Mouse (Mus musculus) lung, embryonic 16.5 days (tissue): Measurements from ENCODE around the gene Thoc6. TPM values are rescaled to one million over a fixed set of nuclear protein-coding genes. Genes with fewer than 3 reads are reported as not detected.

Experiments used
- ATAC-seq: fragments of 200-750 bp; cut with Nextera tagmentation; 2 replicates; pipeline ENCODE4 v1.8.0; 2017; ENCODE audit warnings: low read depth, mild to moderate bottlenecking, moderate library complexity
- H3K27ac ChIP-seq: fragments of 300-500 bp; sonication (generic); 2 replicates; pipeline ENCODE4 v1.5.1; 2014; ENCODE audit warnings: mild to moderate bottlenecking, control low read depth, low read length
- H3K27me3 ChIP-seq: fragments of 300-500 bp; sonication (generic); 2 replicates; pipeline ENCODE4 v1.6.1; 2014; ENCODE audit warnings: low read depth, low read length, mixed read lengths; ENCODE audit not compliant: control insufficient read depth, insufficient read depth
- H3K36me3 ChIP-seq: fragments of 300-500 bp; sonication (generic); 2 replicates; pipeline ENCODE4 v1.6.1; 2014; ENCODE audit warnings: low read length; ENCODE audit not compliant: control insufficient read depth, insufficient read depth
- H3K4me1 ChIP-seq: fragments of 300-500 bp; sonication (generic); replicated peaks from 2 replicates; pipeline ENCODE4 v1.6.1; 2014; ENCODE audit warnings: low read length, mixed read lengths; ENCODE audit not compliant: control insufficient read depth, insufficient read depth
- H3K4me2 ChIP-seq: fragments of 300-500 bp; sonication (generic); 2 replicates; pipeline ENCODE4 v1.6.1; 2014; ENCODE audit warnings: low read depth, low read length, control low read depth
- H3K4me3 ChIP-seq: fragments of 300-500 bp; sonication (generic); 2 replicates; pipeline ENCODE4 v1.5.1; 2014; ENCODE audit warnings: mild to moderate bottlenecking, low read length, control low read depth
- H3K9ac ChIP-seq: fragments of 300-500 bp; sonication (generic); 2 replicates; pipeline ENCODE4 v1.6.1; 2014; ENCODE audit warnings: low read length, control low read depth
- H3K9me3 ChIP-seq: fragments of 300-500 bp; sonication (generic); 2 replicates; pipeline ENCODE4 v1.6.1; 2016; ENCODE audit warnings: low read length; ENCODE audit not compliant: control insufficient read depth
- WGBS: fragments of 180-500 bp; shearing (Covaris S2); extraction: QIAGEN DNeasy Blood & Tissue Kit; methylation state at CpG from one replicate; pipeline ENCODE4 v1.1.7; 2014; 5-methylcytosine and 5-hydroxymethylcytosine counted together
- polyA plus RNA-seq: library from polyadenylated mRNA; unstranded; fragments of >200 nt; fragmentation: Nextera tagmentation; extraction: Ambion mirVana; gene quantifications from 2 replicates; pipeline ENCODE4 v1.2.1, GENCODE M21; 2015

The Thoc6 gene
- polyA plus RNA-seq, 1 experiment from 2014 or later: 49.2 TPM

GRCm38 (mm10) chr17:23700079-23700478, 26.4 kb upstream of the Thoc6 start:
- peaks cover 16% of the 10 kb centered on the region for H3K27me3 ChIP-seq

GRCm38 (mm10) chr17:23699131-23700077, 25.7 kb upstream of the Thoc6 start:
- 2% methylated on average over 51 of the region's 101 CpGs for WGBS
- ATAC-seq: peak; percentile 40
- no peak overlapping the region for H3K27ac ChIP-seq

More at GRCm38 (mm10) chr17:23700079-23700478, 26.4 kb upstream of the Thoc6 start:
- Histone ChIP-seq H3K4me1 (peaks cover 8% of the 10 kb centered on the region), H3K4me3 (peak overlapping the region; percentile 71), H3K36me3 (no peaks in the 10 kb centered on the region), H3K4me2 (peak overlapping the region; percentile 99), H3K27ac (no peak overlapping the region), H3K9ac (peak overlapping the region; percentile 61), H3K9me3 (no peaks in the 10 kb centered on the region)
- WGBS: under 1% methylated on average over 17 of the region's 28 CpGs
- ATAC-seq: peak; percentile 94

GRCm38 (mm10) chr17:23695801-23696200, 22.1 kb upstream of the Thoc6 start:
- H3K27me3 ChIP-seq: peaks cover 12% of the 10 kb centered on the region
- no peak overlapping the region for H3K4me3 ChIP-seq
- no peak overlapping the region for H3K4me2 ChIP-seq
- peak; percentile 78 for ATAC-seq
- no peaks in the 10 kb centered on the region for H3K36me3 ChIP-seq
- H3K4me1 ChIP-seq: peaks cover 14% of the 10 kb centered on the region
- WGBS: 21% methylated on average over 3 of the region's 3 CpGs
- H3K9me3 ChIP-seq: no peaks in the 10 kb centered on the region
- H3K9ac ChIP-seq: no peak overlapping the region
- peak overlapping the region; percentile 71 for H3K27ac ChIP-seq

More at GRCm38 (mm10) chr17:23699131-23700077, 25.7 kb upstream of the Thoc6 start:
- Histone ChIP-seq H3K9ac (peak overlapping the region; percentile 61), H3K36me3 (no peaks in the 10 kb centered on the region), H3K4me3 (peak overlapping the region; percentile 71), H3K9me3 (no peaks in the 10 kb centered on the region), H3K27me3 (peaks cover 16% of the 10 kb centered on the region), H3K4me2 (peak overlapping the region; percentile 99), H3K4me1 (peaks cover 14% of the 10 kb centered on the region)

GRCm38 (mm10) chr17:23694491-23694890, 20.8 kb upstream of the Thoc6 start:
- Histone ChIP-seq H3K4me3 (no peak overlapping the region), H3K4me1 (peaks cover 12% of the 10 kb centered on the region), H3K36me3 (no peaks in the 10 kb centered on the region), H3K4me2 (no peak overlapping the region), H3K9me3 (no peaks in the 10 kb centered on the region), H3K27me3 (peaks cover 8% of the 10 kb centered on the region), H3K27ac (peak overlapping the region; percentile 68), H3K9ac (no peak overlapping the region)
- WGBS: 44% methylated on average over 1 of the region's 1 CpGs
- ATAC-seq: peak; percentile 38; the same call in 1 of the 2 replicates

- Histone ChIP-seq H3K36me3 (no peaks in the 10 kb centered on the region), H3K27ac (peak within 1 kb of the TSS; percentile 39), H3K9me3 (no peaks in the 10 kb centered on the region), H3K4me2 (no peak within 1 kb of the TSS), H3K27me3 (peaks cover 37% of the 10 kb centered on the region), H3K4me1 (peaks cover 15% of the 10 kb centered on the region; the same call in 1 of the 2 replicates), H3K9ac (0 out of 2 replicates have a peak within 1 kb of the TSS, but pooled peaks have one; percentile 22), H3K4me3 (no peak within 1 kb of the TSS)
- peak; percentile 84 for ATAC-seq
- 19% methylated on average over 15 of the region's 15 CpGs for WGBS
Measured at GRCm38 (mm10) chr17:23683856-23684672, 10.4 kb upstream of the Thoc6 start, which contains the start of gene Cldn9. Cldn9 (minus strand) TSS chr17:23684026.

- peaks cover 15% of the 10 kb centered on the region; the same call in 1 of the 2 replicates for H3K4me1 ChIP-seq
- no peak overlapping the region for H3K4me3 ChIP-seq
- WGBS: 15% methylated on average over 15 of the region's 15 CpGs
- H3K9me3 ChIP-seq: no peaks in the 10 kb centered on the region
- H3K36me3 ChIP-seq: no peaks in the 10 kb centered on the region
- H3K27ac ChIP-seq: 0 out of 2 replicates have a peak overlapping the region, but pooled peaks have one; percentile 9
- H3K27me3 ChIP-seq: peaks cover 42% of the 10 kb centered on the region
- no peak for ATAC-seq
- 0 out of 2 replicates have a peak overlapping the region, but pooled peaks have one; percentile 22 for H3K9ac ChIP-seq
- no peak overlapping the region for H3K4me2 ChIP-seq
Measured at GRCm38 (mm10) chr17:23683226-23683625, 9.5 kb upstream of the Thoc6 start.

GRCm38 (mm10) chr17:23682530-23682929, 8.8 kb upstream of the Thoc6 start:
- Histone ChIP-seq H3K36me3 (no peaks in the 10 kb centered on the region), H3K4me1 (peaks cover 18% of the 10 kb centered on the region), H3K4me3 (no peak overlapping the region), H3K9me3 (no peaks in the 10 kb centered on the region), H3K4me2 (no peak overlapping the region), H3K27me3 (peaks cover 42% of the 10 kb centered on the region), H3K9ac (no peak overlapping the region), H3K27ac (no peak overlapping the region)
- 49% methylated on average over 3 of the region's 3 CpGs for WGBS
- ATAC-seq: no peak

GRCm38 (mm10) chr17:23682092-23682491, 8.4 kb upstream of the Thoc6 start:
- Histone ChIP-seq H3K4me1 (peaks cover 20% of the 10 kb centered on the region), H3K27me3 (peaks cover 42% of the 10 kb centered on the region), H3K9me3 (no peaks in the 10 kb centered on the region), H3K36me3 (no peaks in the 10 kb centered on the region), H3K27ac (no peak overlapping the region), H3K9ac (no peak overlapping the region), H3K4me3 (no peak overlapping the region), H3K4me2 (no peak overlapping the region)
- WGBS: 33% methylated on average over 4 of the region's 4 CpGs
- no peak for ATAC-seq
